Mouse (Mus musculus) hindbrain, postnatal 0 days (tissue): ENCODE results near the gene Tulp3. TPM values are rescaled to one million over a fixed set of nuclear protein-coding genes. Genes with fewer than 3 reads are reported as not detected.
A peak's percentile ranks its signal among the peaks of the same experiment; 100 is the strongest.

Source experiments
- ATAC-seq: fragments of 200-750 bp; cut with Nextera tagmentation; 2 replicates; pipeline ENCODE4 v1.8.0; 2017; ENCODE audit warnings: mild to moderate bottlenecking, moderate TSS enrichment, moderate library complexity
- DNase-seq: peaks from one replicate; pipeline ENCODE4 v3.0.0-alpha.2; 2015; ENCODE audit warnings: low spot score
- H3K27ac ChIP-seq: fragments of 300-500 bp; sonication (generic); 2 replicates; pipeline ENCODE4 v1.5.1; 2014; ENCODE audit warnings: mild to moderate bottlenecking
- H3K27me3 ChIP-seq: fragments of 300-500 bp; sonication (generic); 2 replicates; pipeline ENCODE4 v1.6.1; 2014; ENCODE audit warnings: low read length, mixed read lengths; ENCODE audit not compliant: insufficient read depth
- H3K36me3 ChIP-seq: fragments of 300-500 bp; sonication (generic); 2 replicates; pipeline ENCODE4 v1.6.1; 2014; ENCODE audit warnings: low read length, mixed read lengths; ENCODE audit not compliant: insufficient read depth
- H3K4me1 ChIP-seq: fragments of 300-500 bp; sonication (generic); 2 replicates; pipeline ENCODE4 v1.6.1; 2014; ENCODE audit warnings: antibody characterized with exemption, low read length, mixed read lengths; ENCODE audit not compliant: insufficient read depth
- H3K4me2 ChIP-seq: fragments of 300-500 bp; sonication (generic); 2 replicates; pipeline ENCODE4 v1.6.1; 2014; ENCODE audit warnings: low read depth, mild to moderate bottlenecking, low read length, moderate library complexity, mixed read lengths
- H3K4me3 ChIP-seq: fragments of 300-500 bp; sonication (generic); 2 replicates; pipeline ENCODE4 v1.5.1; 2014; ENCODE audit warnings: low read length
- H3K9ac ChIP-seq: fragments of 300-500 bp; sonication (generic); replicated peaks from 2 replicates; pipeline ENCODE4 v1.6.1; 2014; ENCODE audit warnings: mild to moderate bottlenecking, low read length, moderate library complexity, mixed read lengths
- H3K9me3 ChIP-seq: fragments of 300-500 bp; sonication (generic); 2 replicates; pipeline ENCODE4 v1.6.1; 2016; ENCODE audit warnings: low read length, mixed read lengths
- CTCF ChIP-seq: IDR thresholded peaks from 2 replicates; pipeline ENCODE4 v1.5.1; 2016; ENCODE audit warnings: antibody characterized with exemption, control low read depth, low read depth
- WGBS: fragments of 180-500 bp; shearing (Covaris S2); extraction: QIAGEN DNeasy Blood & Tissue Kit; methylation state at CpG from one replicate; pipeline ENCODE4 v1.1.7; 2014; 5-methylcytosine and 5-hydroxymethylcytosine counted together
- polyA plus RNA-seq: library from polyadenylated mRNA; unstranded; fragments of >200 nt; fragmentation: Nextera tagmentation; extraction: Ambion mirVana; gene quantifications from 2 replicates; pipeline ENCODE4 v1.2.1, GENCODE M21; 2015
- total RNA-seq: library from RNA; depleted of rRNA; stranded (reverse); fragments of >200 nt; gene quantifications from 2 replicates; pipeline ENCODE4 v1.2.3, GENCODE M21; 2014; rRNA removed

Tulp3 gene
- total RNA-seq (12.8 and 16.4 TPM in 2 replicates), polyA plus RNA-seq (15.8 and 17.5 TPM in 2 replicates)

GRCm38 (mm10) chr6:128355726-128356416, at the start of gene Tulp3:
Gene Tulp3 (minus strand): TSS chr6:128355851.
- Histone ChIP-seq H3K27me3 (no peaks in the 10 kb centered on the region), H3K9ac (peak within 1 kb of the TSS; percentile 83), H3K36me3 (peaks cover 4% of the 10 kb centered on the region; the same call in 1 of the 2 replicates), H3K4me3 (peak within 1 kb of the TSS; percentile 75), H3K4me2 (peak within 1 kb of the TSS; percentile 62), H3K27ac (peak within 1 kb of the TSS; percentile 95), H3K9me3 (no peaks in the 10 kb centered on the region), H3K4me1 (0 out of 2 replicates have a peak, but pooled peaks cover 4% of the 10 kb centered on the region)
- ATAC-seq = peak; percentile 98
- peak; percentile 99 for DNase-seq
- no peak for TF ChIP-seq CTCF
- under 1% methylated on average over 39 of the region's 42 CpGs for WGBS

- ATAC-seq (no peak), DNase-seq (no peak)
- 44% methylated on average over 5 of the region's 5 CpGs for WGBS
- no peak for TF ChIP-seq CTCF
- peaks cover 19% of the 10 kb centered on the region; the same call in 1 of the 2 replicates for H3K36me3 ChIP-seq
- peaks cover 4% of the 10 kb centered on the region for H3K4me1 ChIP-seq
- no peak overlapping the region for H3K27ac ChIP-seq
- H3K4me3 ChIP-seq = no peak overlapping the region
- H3K4me2 ChIP-seq = no peak overlapping the region
- H3K9me3 ChIP-seq = no peaks in the 10 kb centered on the region
- H3K9ac ChIP-seq = no peak overlapping the region
- H3K27me3 ChIP-seq = no peaks in the 10 kb centered on the region
These were observed 49.1 kb upstream of the Tulp3 start for GRCm38 (mm10) chr6:128404708-128405107.

- Histone ChIP-seq H3K27ac (peak overlapping the region; percentile 73), H3K36me3 (no peaks in the 10 kb centered on the region), H3K9me3 (no peaks in the 10 kb centered on the region), H3K9ac (peak overlapping the region; percentile 41), H3K4me2 (peak overlapping the region; percentile 57), H3K4me1 (peaks cover 4% of the 10 kb centered on the region), H3K27me3 (no peaks in the 10 kb centered on the region), H3K4me3 (peak overlapping the region; percentile 31)
- 30% methylated on average over 21 of the region's 21 CpGs for WGBS
- ATAC-seq (peak; percentile 94), DNase-seq (peak; percentile 76)
- TF ChIP-seq CTCF = peak; percentile 22; the same call in 1 of the 2 replicates
These were observed 44.0 kb upstream of the Tulp3 start for GRCm38 (mm10) chr6:128399421-128400185.

GRCm38 (mm10) chr6:128398996-128399395, 43.3 kb upstream of the Tulp3 start, which contains the start of gene Nrip2:
Gene Nrip2 (plus strand): TSS chr6:128399296.
- ATAC-seq (no peak), DNase-seq (no peak)
- Histone ChIP-seq H3K9ac (peak within 1 kb of the TSS; percentile 41), H3K4me3 (peak within 1 kb of the TSS; percentile 31), H3K27me3 (no peaks in the 10 kb centered on the region), H3K27ac (peak within 1 kb of the TSS; percentile 73), H3K4me2 (peak within 1 kb of the TSS; percentile 57), H3K9me3 (no peaks in the 10 kb centered on the region), H3K4me1 (peaks cover 4% of the 10 kb centered on the region), H3K36me3 (no peaks in the 10 kb centered on the region)
- no peak for TF ChIP-seq CTCF
- WGBS = 63% methylated on average over 3 of the region's 3 CpGs

- Histone ChIP-seq H3K4me3 (no peak overlapping the region), H3K36me3 (no peaks in the 10 kb centered on the region), H3K4me1 (peaks cover 4% of the 10 kb centered on the region), H3K27ac (no peak overlapping the region), H3K4me2 (no peak overlapping the region), H3K9ac (no peak overlapping the region), H3K27me3 (no peaks in the 10 kb centered on the region), H3K9me3 (no peaks in the 10 kb centered on the region)
- ATAC-seq = no peak
- 84% methylated on average over 7 of the region's 7 CpGs for WGBS
- no peak for TF ChIP-seq CTCF
- DNase-seq = no peak
These were observed 42.1 kb upstream of the Tulp3 start for GRCm38 (mm10) chr6:128397574-128398261.

GRCm38 (mm10) chr6:128390683-128391082, 35.0 kb upstream of the Tulp3 start:
- Histone ChIP-seq H3K4me2 (no peak overlapping the region), H3K9me3 (no peaks in the 10 kb centered on the region), H3K27me3 (no peaks in the 10 kb centered on the region), H3K4me1 (no peaks in the 10 kb centered on the region), H3K4me3 (no peak overlapping the region), H3K27ac (no peak overlapping the region), H3K9ac (no peak overlapping the region), H3K36me3 (no peaks in the 10 kb centered on the region)
- no peak for TF ChIP-seq CTCF
- DNase-seq = no peak
- WGBS = 63% methylated on average over 1 of the region's 1 CpGs
- no peak for ATAC-seq
